In the genomic region with DNA sequence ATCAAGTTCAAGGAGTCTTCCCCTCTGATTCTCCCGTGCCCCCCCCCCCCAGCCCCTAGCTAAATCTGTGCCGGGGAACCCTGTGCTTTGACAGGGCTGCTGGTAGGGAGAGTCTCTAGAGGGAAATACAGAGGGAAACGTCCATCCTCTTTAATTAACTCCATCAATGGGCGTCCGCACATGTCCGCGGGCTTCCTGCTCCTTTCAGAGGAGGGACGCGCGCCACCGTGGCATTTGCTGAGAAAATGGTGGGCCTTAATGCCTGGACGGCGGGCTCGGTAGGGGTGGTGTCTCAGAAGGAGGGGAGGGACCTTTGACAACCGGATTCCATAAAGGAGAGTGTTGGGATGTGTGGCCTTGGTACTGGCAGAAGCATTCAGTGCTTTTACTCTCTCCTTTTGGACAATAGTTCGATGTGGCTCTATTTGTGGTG, we compare ENCODE assay signal across 8 mouse cellular contexts. TPM values are rescaled to one million over a fixed set of nuclear protein-coding genes. Genes with fewer than 3 reads are reported as not detected.
DNase-seq lines count a peak whose midpoint lies in the region; ATAC-seq lines count a peak whose summit lies in the region.

No protein-coding gene starts in this region.

- ATAC-seq in midbrain, embryonic 11.5 days (ENCODE audit: low FRiP score), result no peak; the same call in 1 of the 2 replicates

- H3K27ac ChIP-seq in limb, embryonic 10.5 days, result peak overlapping the region; percentile 94
- H3K27ac ChIP-seq in midbrain, embryonic 11.5 days (ENCODE audit: low read depth, low read length), result peak overlapping the region; percentile 82

- WGBS in limb, embryonic 10.5 days, result 15% methylated on average over 16 of the region's 16 CpGs
- WGBS in midbrain, embryonic 11.5 days, result 16% methylated on average over 16 of the region's 16 CpGs

- H3K9me3 ChIP-seq in limb, embryonic 10.5 days (replicated peaks), result no peaks in the 10 kb centered on the region
- no peaks in the 10 kb centered on the region for H3K9me3 ChIP-seq in midbrain, embryonic 11.5 days (ENCODE audit: control insufficient read depth, low read length)

- H3K9ac ChIP-seq in midbrain, embryonic 11.5 days (ENCODE audit: low read length), result peak overlapping the region; percentile 65

- peaks cover 40% of the 10 kb centered on the region for H3K36me3 ChIP-seq in limb, embryonic 10.5 days
- peaks cover 2% of the 10 kb centered on the region for H3K36me3 ChIP-seq in midbrain, embryonic 11.5 days (ENCODE audit: control insufficient read depth, insufficient read depth, low read length)

- peak overlapping the region; percentile 64 for H3K4me3 ChIP-seq in limb, embryonic 10.5 days
- peak overlapping the region; percentile 55 for H3K4me3 ChIP-seq in midbrain, embryonic 11.5 days (ENCODE audit: low read depth, low read length)

- peak overlapping the region; percentile 50 for H3K4me2 ChIP-seq in midbrain, embryonic 11.5 days

- peaks cover 11% of the 10 kb centered on the region; the same call in 1 of the 2 replicates for H3K4me1 ChIP-seq in limb, embryonic 10.5 days
- peaks cover 3% of the 10 kb centered on the region; the same call in 1 of the 2 replicates for H3K4me1 ChIP-seq in midbrain, embryonic 11.5 days (ENCODE audit: control insufficient read depth, insufficient read depth, low read length)

- intact Hi-C loops in heart, postnatal 36 days (cut with DNase I), result loop anchor here (1.0 to 5.0 kb wide), 2 partner anchors 33 to 39 kb away; no protein-coding TSS in a partner anchor

- DNase-seq in heart, adult 9 months (ENCODE audit: low spot score in 2 of 2), result peak; percentile 8 to 11
- DNase-seq in heart, adult 11 months, result no peak
- DNase-seq in MN1 (ENCODE audit: low spot score), result peak; percentile 35
- DNase-seq in embryo, embryonic 10.5 days (ENCODE audit: low spot score), result peak; percentile 65
- peak; percentile 9 to 29 for DNase-seq in heart, postnatal 36 days
- peak; percentile 59 for DNase-seq in limb, embryonic 10.5 days (ENCODE audit: low spot score)
- peak; percentile 91 for DNase-seq in midbrain, embryonic 11.5 days (ENCODE audit: low spot score, missing footprints)
- peak; percentile 50 for DNase-seq in testis, postnatal 10 days (ENCODE audit: low spot score)

- H3K27me3 ChIP-seq in limb, embryonic 10.5 days (ENCODE audit: low read depth, poor library complexity, severe bottlenecking), result peaks cover 74% of the 10 kb centered on the region
- no peaks in the 10 kb centered on the region for H3K27me3 ChIP-seq in midbrain, embryonic 11.5 days (ENCODE audit: control insufficient read depth, insufficient read depth, low read length)

RNA-seq across cellular contexts. Expression of gene Armcx4, which starts 0.4 kb away (rescaled TPM):
- 1 to 10 TPM; 7.6 to 8.8 TPM for total RNA-seq in heart, postnatal 36 days (2021)
- 5.5 and 6.3 TPM in 2 replicates for polyA plus RNA-seq in limb, embryonic 10.5 days (2016; fragmentation: Nextera tagmentation; extraction: Ambion mirVana)
- polyA plus RNA-seq in midbrain, embryonic 11.5 days (2014; fragmentation: Nextera tagmentation; extraction: Ambion mirVana), result 6.9 and 7.6 TPM in 2 replicates

RNA-seq across cellular contexts. Expression of gene Armcx1, which starts 31.0 kb away (rescaled TPM):
- total RNA-seq in heart, postnatal 36 days (2021), result 1 to 10 TPM; 4.9 to 6.4 TPM
- polyA plus RNA-seq in limb, embryonic 10.5 days (2016; fragmentation: Nextera tagmentation; extraction: Ambion mirVana), result 30.7 and 44.3 TPM in 2 replicates
- polyA plus RNA-seq in midbrain, embryonic 11.5 days (2014; fragmentation: Nextera tagmentation; extraction: Ambion mirVana), result 48.2 and 50.0 TPM in 2 replicates
